ENCODE assay signal across 11 mouse cellular contexts in genomic region chr17:84566773-84567555, GRCm38 (mm10). TPM values are rescaled to one million over a fixed set of nuclear protein-coding genes. Genes with fewer than 3 reads are reported as not detected.
DNase-seq lines count a peak whose midpoint lies in the region; ATAC-seq lines count a peak whose summit lies in the region.
"Had no signal": no experiment of that assay in that cellular context is flagged by ENCODE, and none has a peak within 500 bp of the region (broad histone marks: within the 10 kb centered on the region; RNA-seq: fewer than 3 reads in every experiment).

No protein-coding gene starts in this region.

- peak; percentile 97 for ATAC-seq in kidney, embryonic 15.5 days (replicated peaks; ENCODE audit: low FRiP score)
- no peak for ATAC-seq in hindbrain, embryonic 14.5 days (ENCODE audit: low FRiP score)
- ATAC-seq in inflammation-experienced regulatory T-cells, adult 6 months: no peak

- H3K9me3 ChIP-seq in kidney, embryonic 15.5 days (replicated peaks): no peaks in the 10 kb centered on the region
- no peaks in the 10 kb centered on the region for H3K9me3 ChIP-seq in hindbrain, embryonic 14.5 days (ENCODE audit: control insufficient read depth, low read length)
- H3K9me3 ChIP-seq in heart, embryonic 10.5 days: no peaks in the 10 kb centered on the region
- H3K9me3 ChIP-seq: G1E had no signal

- 22% methylated on average over 27 of the region's 27 CpGs for WGBS in kidney, embryonic 15.5 days
- 43% methylated on average over 27 of the region's 27 CpGs for WGBS in hindbrain, embryonic 14.5 days
- 68% methylated on average over 27 of the region's 27 CpGs for WGBS in heart, embryonic 10.5 days

- no peak overlapping the region for H3K9ac ChIP-seq in kidney, embryonic 15.5 days
- H3K9ac ChIP-seq in hindbrain, embryonic 14.5 days: no peak overlapping the region

- H3K27ac ChIP-seq in kidney, embryonic 15.5 days: peak overlapping the region; percentile 87
- H3K27ac ChIP-seq in hindbrain, embryonic 14.5 days: no peak overlapping the region
- H3K27ac ChIP-seq in heart, embryonic 10.5 days: no peak overlapping the region

- no peaks in the 10 kb centered on the region for H3K27me3 ChIP-seq in kidney, embryonic 15.5 days
- no peaks in the 10 kb centered on the region for H3K27me3 ChIP-seq in hindbrain, embryonic 14.5 days (ENCODE audit: control insufficient read depth, insufficient read depth, low read length)
- no peaks in the 10 kb centered on the region for H3K27me3 ChIP-seq in heart, embryonic 10.5 days (ENCODE audit: insufficient read depth, poor library complexity, severe bottlenecking)

- no peak overlapping the region for H3K4me3 ChIP-seq in kidney, embryonic 15.5 days (replicated peaks)
- no peak overlapping the region for H3K4me3 ChIP-seq in hindbrain, embryonic 14.5 days (replicated peaks; ENCODE audit: low read length)
- no peak overlapping the region for H3K4me3 ChIP-seq in heart, embryonic 10.5 days

- peaks cover 32% of the 10 kb centered on the region for H3K36me3 ChIP-seq in kidney, embryonic 15.5 days
- no peaks in the 10 kb centered on the region for H3K36me3 ChIP-seq in hindbrain, embryonic 14.5 days (replicated peaks; ENCODE audit: control insufficient read depth, insufficient read depth)
- peaks cover 13% of the 10 kb centered on the region for H3K36me3 ChIP-seq in heart, embryonic 10.5 days
- H3K36me3 ChIP-seq: G1E had no signal

- no peak for DNase-seq in kidney, postnatal 25 days
- DNase-seq in embryo, embryonic 10.5 days (ENCODE audit: low spot score): peak; percentile 47
- no peak for DNase-seq in hindbrain, embryonic 14.5 days (ENCODE audit: low spot score)
- DNase-seq in neural tube, embryonic 10.5 days (ENCODE audit: extremely low spot score, low spot score): peak; percentile 32
- no peak for DNase-seq in heart, embryonic 10.5 days (ENCODE audit: low spot score)
- DNase-seq in heart, adult 18-20 months: no peak
- DNase-seq: cerebellum, adult 18-20 months; kidney, adult 11 months had no signal

- H3K4me1 ChIP-seq in kidney, embryonic 15.5 days: peaks cover 20% of the 10 kb centered on the region
- no peaks in the 10 kb centered on the region for H3K4me1 ChIP-seq in hindbrain, embryonic 14.5 days (replicated peaks; ENCODE audit: control insufficient read depth, insufficient read depth, low read length)
- H3K4me1 ChIP-seq in heart, embryonic 10.5 days: no peaks in the 10 kb centered on the region

- H3K4me2 ChIP-seq in kidney, embryonic 15.5 days: peak overlapping the region; percentile 42
- peak overlapping the region; percentile 33 for H3K4me2 ChIP-seq in hindbrain, embryonic 14.5 days (replicated peaks)

RNA-seq across cellular contexts. Expression of gene Plekhh2, which starts 55.3 kb away (rescaled TPM):
- polyA plus RNA-seq in kidney, embryonic 15.5 days (2015; fragmentation: Nextera tagmentation; extraction: Ambion mirVana): 10.3 and 11.9 TPM in 2 replicates
- 2.5 and 2.6 TPM in 2 replicates for polyA plus RNA-seq in hindbrain, embryonic 14.5 days (2014; fragmentation: Nextera tagmentation; extraction: Ambion mirVana)
- polyA plus RNA-seq in inflammation-experienced regulatory T-cells, adult 6 months (2017; shearing (Covaris generic)): not detected
- polyA plus RNA-seq in heart, embryonic 10.5 days (2016; fragmentation: Nextera tagmentation; extraction: Ambion mirVana): 3.6 and 3.9 TPM in 2 replicates
- total RNA-seq in heart, adult 18-20 months (2021): 1 to 10 TPM; 1.5 to 1.7 TPM

RNA-seq across cellular contexts. Expression of gene Dync2li1, which starts 59.3 kb away (rescaled TPM):
- 51.0 and 52.8 TPM in 2 replicates for polyA plus RNA-seq in kidney, embryonic 15.5 days (2015; fragmentation: Nextera tagmentation; extraction: Ambion mirVana)
- 33.4 and 34.8 TPM in 2 replicates for polyA plus RNA-seq in hindbrain, embryonic 14.5 days (2014; fragmentation: Nextera tagmentation; extraction: Ambion mirVana)
- 1 to 10 TPM in 2 of 3 experiments, under 1 TPM in 1; 0.79 to 1.9 (median 1.6) TPM for polyA plus RNA-seq in inflammation-experienced regulatory T-cells, adult 6 months (2017; shearing (Covaris generic))
- polyA plus RNA-seq in heart, embryonic 10.5 days (2016; fragmentation: Nextera tagmentation; extraction: Ambion mirVana): 9.9 and 17.2 TPM in 2 replicates
- 1 to 10 TPM; 2.9 to 3.2 TPM for total RNA-seq in heart, adult 18-20 months (2021)
- total RNA-seq: G1E had no signal
- polyA plus RNA-seq: G1E had no signal

Comparison
In these comparisons a context has a peak if more than half of its experiments do, and no peak if none do; other contexts are left out.
1. DNase-seq: peak in embryo, embryonic 10.5 days (single experiment) and neural tube, embryonic 10.5 days (single experiment); none in kidney, postnatal 25 days (0 of 2), hindbrain, embryonic 14.5 days (single experiment), heart, embryonic 10.5 days (single experiment) and heart, adult 18-20 months (0 of 2).